Mouse (Mus musculus) midbrain, postnatal 0 days (tissue): ENCODE data around the gene Gm14409. TPM values are rescaled to one million over a fixed set of nuclear protein-coding genes. Genes with fewer than 3 reads are reported as not detected.

Experiments used
- polyA plus RNA-seq: library from polyadenylated mRNA; unstranded; fragments of >200 nt; fragmentation: Nextera tagmentation; extraction: Ambion mirVana; gene quantifications from 2 replicates; pipeline ENCODE4 v1.2.1, GENCODE M21; 2015
- total RNA-seq: library from RNA; depleted of rRNA; stranded (reverse); fragments of >200 nt; gene quantifications from 2 replicates; pipeline ENCODE4 v1.2.3, GENCODE M21; 2014; rRNA removed

The Gm14409 gene
- total and polyA plus RNA-seq, 2 experiments from 2014 or later: not detected

Other genes with a start within 250 kb of the Gm14409 start
- gene Gm14401, start 192.7 kb downstream of the Gm14409 start, total RNA-seq: 0.19 TPM in 1 of 2 replicates, not detected in the other
- not detected in 2 replicates for gene Gm14401, start 192.7 kb downstream of the Gm14409 start, polyA plus RNA-seq
- gene Gm14410, start 60.6 kb downstream of the Gm14409 start, total RNA-seq: 29.2 and 29.8 TPM in 2 replicates
- gene Gm14410, start 60.6 kb downstream of the Gm14409 start, polyA plus RNA-seq: 46.1 and 46.5 TPM in 2 replicates
- gene Gm14412, start 57.3 kb upstream of the Gm14409 start, total RNA-seq: 0.28 and 0.49 TPM in 2 replicates
- 0.67 and 0.72 TPM in 2 replicates for gene Gm14412, start 57.3 kb upstream of the Gm14409 start, polyA plus RNA-seq
- 0.71 and 2.9 TPM in 2 replicates for gene Gm14418, start 131.3 kb upstream of the Gm14409 start, total RNA-seq
- 7.1 and 12.4 TPM in 2 replicates for gene Gm14418, start 131.3 kb upstream of the Gm14409 start, polyA plus RNA-seq
- gene Zfp970, start 197.7 kb upstream of the Gm14409 start, total RNA-seq: 4.0 and 6.8 TPM in 2 replicates
- 3.5 and 4.7 TPM in 2 replicates for gene Zfp970, start 197.7 kb upstream of the Gm14409 start, polyA plus RNA-seq
- gene Gm14403, start 231.2 kb upstream of the Gm14409 start, total RNA-seq: 0.94 and 3.6 TPM in 2 replicates
- gene Gm14403, start 231.2 kb upstream of the Gm14409 start, polyA plus RNA-seq: 1.8 and 2.5 TPM in 2 replicates